Mouse (Mus musculus) olfactory bulb, adult 2 months (tissue): Measurements from ENCODE around the gene Fbxo9.

Experiments
- CTCF ChIP-seq: fragments of 200-500 bp; IDR thresholded peaks from 2 replicates; pipeline ENCODE4 v1.5.1; 2012; ENCODE audit warnings: low read depth, mild to moderate bottlenecking, low read length, moderate library complexity; ENCODE audit not compliant: insufficient read depth
- POLR2A ChIP-seq: fragments of 200-500 bp; IDR thresholded peaks from 2 replicates; pipeline ENCODE4 v1.6.1; 2012; ENCODE audit warnings: mild to moderate bottlenecking, low read depth, low read length, moderate library complexity; ENCODE audit not compliant: insufficient read depth

- TF ChIP-seq CTCF (no peak), POLR2A (no peak)
Measured at GRCm38 (mm10) chr9:78045171-78045570, 63.7 kb downstream of the Fbxo9 start.
